Mouse (Mus musculus) bone marrow macrophage, adult 2 months (primary cell): ENCODE data around the gene 9330182L06Rik.

Experiments used
- CTCF ChIP-seq: IDR thresholded peaks from 2 replicates; pipeline ENCODE4 v1.5.1; 2012; ENCODE audit warnings: low read depth, mild to moderate bottlenecking, low read length, moderate library complexity
- POLR2A ChIP-seq: IDR thresholded peaks from 2 replicates; pipeline ENCODE4 v1.6.1; 2012; ENCODE audit warnings: mild to moderate bottlenecking, low read depth, low read length, borderline replicate concordance

- TF ChIP-seq POLR2A (no peak), CTCF (no peak)
Observed at GRCm38 (mm10) chr5:9296550-9296928, 30.6 kb downstream of the 9330182L06Rik start.
